Mouse (Mus musculus) embryonic facial prominence, embryonic 13.5 days (tissue): ENCODE data around the gene Bcl11a. TPM values are rescaled to one million over a fixed set of nuclear protein-coding genes. Genes with fewer than 3 reads are reported as not detected.

ENCODE experiments used
- ATAC-seq: fragments of 200-750 bp; cut with Nextera tagmentation; 2 replicates; pipeline ENCODE4 v1.8.0; 2017; ENCODE audit warnings: low read depth; ENCODE audit not compliant: insufficient number of reproducible peaks, insufficient read depth, low FRiP score, low TSS enrichment
- H3K27ac ChIP-seq: fragments of 300-500 bp; sonication (generic); 2 replicates; pipeline ENCODE4 v1.5.1; 2015; ENCODE audit warnings: moderate library complexity, mild to moderate bottlenecking, inconsistent platforms
- H3K27me3 ChIP-seq: fragments of 300-500 bp; sonication (generic); 2 replicates; pipeline ENCODE4 v1.6.1; 2015; ENCODE audit warnings: mild to moderate bottlenecking, inconsistent platforms
- H3K36me3 ChIP-seq: fragments of 300-500 bp; sonication (generic); 2 replicates; pipeline ENCODE4 v1.6.1; 2015; ENCODE audit warnings: mild to moderate bottlenecking, inconsistent platforms
- H3K4me1 ChIP-seq: fragments of 300-500 bp; sonication (generic); 2 replicates; pipeline ENCODE4 v1.6.1; 2015; ENCODE audit warnings: inconsistent platforms
- H3K4me2 ChIP-seq: fragments of 300-500 bp; sonication (generic); 2 replicates; pipeline ENCODE4 v1.6.1; 2015; ENCODE audit warnings: moderate library complexity, mild to moderate bottlenecking, inconsistent platforms
- H3K4me3 ChIP-seq: fragments of 300-500 bp; sonication (generic); 2 replicates; pipeline ENCODE4 v1.5.1; 2015; ENCODE audit warnings: mild to moderate bottlenecking, inconsistent platforms
- H3K9ac ChIP-seq: fragments of 300-500 bp; sonication (generic); 2 replicates; pipeline ENCODE4 v1.6.1; 2015; ENCODE audit warnings: mild to moderate bottlenecking, inconsistent platforms
- H3K9me3 ChIP-seq: fragments of 300-500 bp; sonication (generic); 2 replicates; pipeline ENCODE4 v1.6.1; 2016; ENCODE audit warnings: inconsistent platforms
- WGBS: fragments of 180-500 bp; shearing (Covaris S2); methylation state at CpG from one replicate; pipeline ENCODE4 v1.1.7; 2015; ENCODE audit warnings: mixed read lengths; 5-methylcytosine and 5-hydroxymethylcytosine counted together
- polyA plus RNA-seq: library from polyadenylated mRNA; unstranded; fragments of >200 nt; fragmentation: Nextera tagmentation; extraction: Ambion mirVana; gene quantifications from 2 replicates; pipeline ENCODE4 v1.2.1, GENCODE M21; 2015

Gene Bcl11a
- polyA plus RNA-seq, 1 experiment from 2014 or later, result 79.1 TPM

DNA sequence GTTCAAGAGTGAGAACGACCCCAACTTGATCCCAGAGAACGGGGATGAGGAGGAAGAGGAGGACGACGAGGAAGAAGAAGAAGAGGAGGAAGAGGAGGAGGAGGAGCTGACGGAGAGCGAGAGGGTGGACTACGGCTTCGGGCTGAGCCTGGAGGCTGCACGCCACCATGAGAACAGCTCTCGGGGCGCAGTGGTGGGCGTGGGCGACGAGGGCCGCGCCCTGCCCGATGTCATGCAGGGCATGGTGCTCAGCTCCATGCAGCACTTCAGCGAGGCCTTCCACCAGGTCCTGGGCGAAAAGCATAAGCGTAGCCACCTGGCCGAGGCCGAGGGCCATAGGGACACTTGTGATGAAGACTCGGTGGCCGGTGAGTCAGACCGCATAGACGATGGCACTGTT lies 86.2 kb downstream of the Bcl11a start:
- Histone ChIP-seq H3K9me3 (no peaks in the 10 kb centered on the region), H3K27me3 (no peaks in the 10 kb centered on the region), H3K27ac (no peak overlapping the region), H3K4me1 (peaks cover 33% of the 10 kb centered on the region), H3K4me2 (no peak overlapping the region), H3K36me3 (peaks cover 36% of the 10 kb centered on the region), H3K9ac (no peak overlapping the region), H3K4me3 (no peak overlapping the region)
- 95% methylated on average over 26 of the region's 26 CpGs for WGBS
- ATAC-seq, result no peak

DNA sequence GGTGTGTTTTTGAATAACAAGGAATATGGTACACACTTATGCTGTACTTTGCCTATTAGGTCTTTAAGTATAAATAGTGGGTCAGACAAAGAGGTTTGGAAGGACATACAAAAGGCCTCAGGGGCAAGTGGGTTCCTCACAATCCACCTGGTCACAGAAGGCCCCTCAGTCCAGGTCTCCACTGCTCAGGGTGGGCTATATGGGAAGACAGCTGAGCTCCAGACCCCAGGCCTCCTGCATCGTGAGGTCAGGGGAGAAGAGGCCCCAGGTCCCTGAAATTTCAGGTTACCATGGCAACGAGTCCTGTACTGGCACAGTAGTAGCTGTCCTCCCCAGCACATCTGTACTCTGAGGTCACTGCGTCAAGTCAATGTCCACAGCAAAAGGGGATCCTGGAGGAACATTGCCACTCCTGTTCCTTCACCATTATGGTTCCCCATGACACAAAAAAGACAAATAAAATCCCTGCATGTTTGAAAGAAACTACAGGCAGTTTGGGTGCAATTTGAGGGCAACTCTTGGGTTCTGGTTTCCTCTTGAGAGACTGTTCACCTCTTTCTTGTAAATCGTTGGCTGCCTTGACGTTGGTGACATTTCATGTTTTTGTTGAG lies 93.9 kb downstream of the Bcl11a start:
- 72% methylated on average over 5 of the region's 5 CpGs for WGBS

DNA sequence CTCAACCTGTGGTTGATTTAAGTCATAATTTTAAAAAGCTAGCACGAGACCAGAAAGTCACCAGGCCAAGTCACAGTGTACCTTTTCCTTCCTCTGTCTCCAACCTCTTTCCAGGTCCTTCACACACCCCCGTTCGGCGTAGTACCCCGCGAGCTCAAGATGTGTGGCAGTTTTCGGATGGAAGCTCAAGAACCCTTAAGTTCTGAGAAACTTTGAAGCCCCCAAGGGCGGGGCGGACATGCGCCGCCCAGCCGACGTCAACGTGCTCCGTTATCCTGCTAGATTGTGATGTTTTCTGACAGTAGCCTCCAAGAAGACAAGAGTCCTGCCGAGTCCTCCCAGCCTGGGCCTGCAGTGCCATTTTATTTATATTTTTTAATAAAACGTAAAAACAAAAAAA lies 94.7 kb downstream of the Bcl11a start:
- no peak overlapping the region for H3K27ac ChIP-seq
- no peak overlapping the region for H3K4me2 ChIP-seq
- no peak for ATAC-seq
- no peak overlapping the region for H3K9ac ChIP-seq
- no peaks in the 10 kb centered on the region for H3K4me1 ChIP-seq
- 93% methylated on average over 17 of the region's 17 CpGs for WGBS
- peaks cover 17% of the 10 kb centered on the region for H3K36me3 ChIP-seq
- no peak overlapping the region for H3K4me3 ChIP-seq
- no peaks in the 10 kb centered on the region for H3K9me3 ChIP-seq
- no peaks in the 10 kb centered on the region for H3K27me3 ChIP-seq

More for the DNA sequence above, 93.9 kb downstream of the Bcl11a start:
- no peak overlapping the region for H3K4me2 ChIP-seq
- no peaks in the 10 kb centered on the region for H3K27me3 ChIP-seq
- H3K36me3 ChIP-seq, result peaks cover 17% of the 10 kb centered on the region
- no peak overlapping the region for H3K27ac ChIP-seq
- no peak overlapping the region for H3K4me3 ChIP-seq
- H3K4me1 ChIP-seq, result no peaks in the 10 kb centered on the region
- ATAC-seq, result no peak
- no peaks in the 10 kb centered on the region for H3K9me3 ChIP-seq
- H3K9ac ChIP-seq, result no peak overlapping the region

DNA sequence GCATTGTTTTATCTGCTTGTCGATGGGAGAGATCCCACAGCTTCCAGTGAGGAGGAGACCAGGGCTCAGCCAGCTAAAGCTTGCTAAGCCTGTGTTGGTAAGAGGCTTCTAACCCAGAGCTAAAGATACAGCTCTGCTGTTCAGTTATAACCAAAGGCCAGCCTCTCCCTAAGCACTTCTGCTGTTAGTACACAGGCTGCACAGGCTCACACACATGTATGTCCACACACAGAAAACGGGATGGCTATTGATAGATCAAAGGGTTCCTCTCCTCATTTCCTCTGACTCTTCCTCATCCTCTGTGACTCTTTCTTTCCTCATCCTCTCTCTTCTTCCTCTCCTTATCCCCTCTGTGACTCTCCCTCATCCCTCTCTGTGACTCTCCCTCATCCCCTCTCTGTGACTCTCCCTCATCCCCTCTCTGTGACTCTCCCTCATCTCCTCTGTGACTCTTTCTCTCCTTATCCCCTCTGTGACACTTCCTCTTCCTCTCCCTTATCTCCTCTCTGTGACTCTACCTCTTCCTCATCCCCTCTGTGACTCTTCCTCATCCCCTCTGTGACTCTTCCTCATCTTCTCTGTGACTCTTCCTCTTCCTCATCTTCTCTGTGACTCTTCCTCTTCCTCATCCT lies 96.4 kb downstream of the Bcl11a start:
- Histone ChIP-seq H3K27me3 (no peaks in the 10 kb centered on the region), H3K9ac (no peak overlapping the region), H3K9me3 (no peaks in the 10 kb centered on the region), H3K4me2 (no peak overlapping the region), H3K36me3 (peaks cover 17% of the 10 kb centered on the region), H3K4me1 (no peaks in the 10 kb centered on the region), H3K27ac (no peak overlapping the region), H3K4me3 (no peak overlapping the region)
- WGBS, result 75% methylated on average over 2 of the region's 2 CpGs
- no peak for ATAC-seq

DNA sequence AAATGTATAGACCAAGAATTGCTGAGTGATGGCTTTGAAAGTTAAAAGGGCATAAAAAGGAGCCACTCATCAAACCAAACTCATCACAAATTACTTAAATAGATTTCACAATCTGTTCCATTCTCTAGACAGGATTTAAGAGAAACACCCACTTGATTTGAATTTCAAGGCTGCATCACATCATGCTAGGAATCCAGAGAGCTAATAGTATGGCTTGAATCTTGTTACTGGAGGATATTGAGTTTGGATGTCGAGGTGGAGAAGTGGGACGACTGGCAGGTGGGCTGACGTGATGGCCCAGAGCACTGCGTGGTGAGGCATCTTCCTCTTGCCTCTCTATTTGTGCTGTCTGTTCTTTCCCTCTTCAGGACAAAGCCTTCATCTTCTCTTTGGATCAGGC lies 99.6 kb downstream of the Bcl11a start:
- Histone ChIP-seq H3K27ac (no peak overlapping the region), H3K9ac (no peak overlapping the region), H3K4me2 (no peak overlapping the region), H3K4me3 (no peak overlapping the region), H3K9me3 (no peaks in the 10 kb centered on the region), H3K36me3 (peaks cover 8% of the 10 kb centered on the region), H3K4me1 (no peaks in the 10 kb centered on the region), H3K27me3 (no peaks in the 10 kb centered on the region)
- 84% methylated on average over 4 of the region's 4 CpGs for WGBS
- no peak for ATAC-seq

DNA sequence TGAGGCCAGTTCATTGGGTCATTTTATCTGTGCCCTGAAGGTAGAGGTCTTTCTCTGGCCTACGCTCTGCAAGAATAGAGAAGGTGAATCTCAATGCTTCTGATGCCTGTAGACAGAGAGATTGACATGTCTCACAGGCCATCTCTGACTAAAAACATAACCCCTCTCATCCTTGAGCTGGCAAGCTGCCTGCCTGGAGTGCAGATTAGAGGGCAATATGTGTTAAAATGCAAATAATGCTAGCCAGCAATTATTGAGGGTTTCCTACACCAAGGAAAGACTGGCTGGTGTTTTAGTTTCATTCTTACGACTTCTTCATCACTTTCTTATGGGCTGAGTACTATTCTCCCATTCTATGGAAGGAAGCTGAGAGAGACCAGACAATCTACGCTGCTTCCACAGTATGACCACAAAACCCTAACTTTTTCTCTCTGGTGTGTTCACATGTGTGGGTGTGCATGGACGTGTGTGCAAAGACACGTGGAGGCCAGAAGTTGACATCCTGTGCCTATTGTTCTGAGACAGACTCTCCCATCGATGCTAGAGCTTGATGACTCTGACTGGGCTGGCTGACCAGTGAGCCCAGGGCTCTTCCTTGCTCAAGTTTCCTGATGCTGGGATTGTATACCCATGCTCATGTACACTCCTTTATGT lies 101.1 kb downstream of the Bcl11a start:
- no peaks in the 10 kb centered on the region; the same call in 1 of the 2 replicates for H3K4me1 ChIP-seq
- H3K9me3 ChIP-seq, result no peaks in the 10 kb centered on the region
- H3K4me2 ChIP-seq, result no peak overlapping the region
- no peaks in the 10 kb centered on the region for H3K27me3 ChIP-seq
- ATAC-seq, result no peak
- no peak overlapping the region for H3K4me3 ChIP-seq
- H3K36me3 ChIP-seq, result no peaks in the 10 kb centered on the region
- H3K9ac ChIP-seq, result no peak overlapping the region
- 91% methylated on average over 6 of the region's 6 CpGs for WGBS
- no peak overlapping the region for H3K27ac ChIP-seq

GRCm38 (mm10) chr11:24180040-24180439 lies 102.2 kb downstream of the Bcl11a start:
- no peaks in the 10 kb centered on the region for H3K36me3 ChIP-seq
- no peak overlapping the region for H3K27ac ChIP-seq
- ATAC-seq, result no peak
- H3K4me1 ChIP-seq, result peaks cover 4% of the 10 kb centered on the region; the same call in 1 of the 2 replicates
- WGBS, result 71% methylated on average over 7 of the region's 7 CpGs
- H3K9me3 ChIP-seq, result no peaks in the 10 kb centered on the region
- no peaks in the 10 kb centered on the region for H3K27me3 ChIP-seq
- H3K4me3 ChIP-seq, result no peak overlapping the region
- H3K9ac ChIP-seq, result no peak overlapping the region
- no peak overlapping the region for H3K4me2 ChIP-seq

DNA sequence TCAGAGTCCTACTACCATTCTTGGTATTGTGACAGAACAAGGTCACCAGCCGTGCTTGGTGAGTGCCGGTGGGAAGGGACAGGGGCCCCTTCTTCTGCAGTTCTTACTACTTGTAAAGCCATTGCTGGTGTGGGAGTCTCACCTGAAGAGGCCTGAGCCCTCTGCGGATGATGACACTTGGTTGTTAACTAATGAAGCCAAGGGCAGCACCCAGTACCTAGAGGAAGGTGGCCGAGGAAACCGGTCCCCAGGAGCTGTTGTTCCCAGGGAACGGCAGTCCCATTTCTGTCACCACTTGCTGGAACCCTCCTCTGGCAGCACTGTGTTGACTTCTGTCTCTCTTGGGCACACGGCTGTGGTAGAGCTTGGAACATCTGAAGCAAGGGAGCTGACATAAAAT lies 105.6 kb downstream of the Bcl11a start:
- 91% methylated on average over 7 of the region's 7 CpGs for WGBS
- Histone ChIP-seq H3K9me3 (no peaks in the 10 kb centered on the region), H3K27me3 (no peaks in the 10 kb centered on the region), H3K4me2 (no peak overlapping the region), H3K27ac (no peak overlapping the region), H3K36me3 (no peaks in the 10 kb centered on the region), H3K4me3 (no peak overlapping the region), H3K4me1 (peaks cover 10% of the 10 kb centered on the region; the same call in 1 of the 2 replicates), H3K9ac (no peak overlapping the region)
- ATAC-seq, result no peak

GRCm38 (mm10) chr11:24184932-24185331 lies 107.1 kb downstream of the Bcl11a start:
- H3K9me3 ChIP-seq, result no peaks in the 10 kb centered on the region
- peaks cover 10% of the 10 kb centered on the region; the same call in 1 of the 2 replicates for H3K4me1 ChIP-seq
- WGBS, result 75% methylated on average over 5 of the region's 5 CpGs
- no peak overlapping the region for H3K4me3 ChIP-seq
- H3K27ac ChIP-seq, result no peak overlapping the region
- H3K36me3 ChIP-seq, result no peaks in the 10 kb centered on the region
- H3K27me3 ChIP-seq, result no peaks in the 10 kb centered on the region
- no peak for ATAC-seq
- no peak overlapping the region for H3K4me2 ChIP-seq
- no peak overlapping the region for H3K9ac ChIP-seq

- no peak overlapping the region for H3K4me3 ChIP-seq
- H3K4me2 ChIP-seq, result no peak overlapping the region
- 0 out of 2 replicates have a peak, but pooled peaks cover 2% of the 10 kb centered on the region for H3K4me1 ChIP-seq
- H3K27ac ChIP-seq, result no peak overlapping the region
- no peaks in the 10 kb centered on the region for H3K27me3 ChIP-seq
- no peak for ATAC-seq
- no peaks in the 10 kb centered on the region for H3K9me3 ChIP-seq
- H3K9ac ChIP-seq, result no peak overlapping the region
- WGBS, result 85% methylated on average over 3 of the region's 3 CpGs
- no peaks in the 10 kb centered on the region for H3K36me3 ChIP-seq
Measured at GRCm38 (mm10) chr11:24190411-24190810, 112.6 kb downstream of the Bcl11a start.

DNA sequence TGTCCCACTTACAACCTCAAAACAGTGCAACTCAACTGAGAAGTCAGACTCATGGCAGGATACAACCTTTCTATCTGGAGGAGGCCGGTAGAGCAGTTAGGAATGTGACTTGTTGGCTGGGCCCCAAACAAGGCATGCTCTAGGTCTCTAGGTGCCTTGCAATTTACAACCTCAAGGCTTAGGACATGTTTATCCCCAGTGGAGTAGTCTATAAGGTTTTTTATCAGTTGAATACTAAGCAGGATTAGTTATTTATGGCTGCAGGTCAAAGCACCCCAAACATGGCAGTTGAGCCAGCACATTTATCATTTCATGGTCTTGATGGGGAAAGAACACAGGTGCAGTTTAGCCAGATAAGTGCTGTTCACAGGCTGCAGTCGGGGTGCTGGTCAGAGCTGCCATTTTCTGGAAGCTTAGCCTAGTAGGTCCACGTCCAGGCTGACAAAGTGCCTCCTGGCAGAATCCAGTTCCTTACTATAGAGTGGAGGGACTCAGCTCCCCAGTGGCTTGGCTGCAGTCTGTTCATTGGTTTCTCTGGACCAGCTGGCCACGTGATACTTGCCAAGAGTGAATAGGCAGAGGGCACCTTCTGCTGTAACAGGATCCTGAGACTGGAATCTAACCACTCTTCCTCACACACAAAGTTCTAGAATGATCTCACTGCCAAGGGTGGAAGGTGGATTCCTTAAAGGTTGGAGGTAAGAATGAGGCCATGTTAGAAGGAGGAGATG lies 118.8 kb downstream of the Bcl11a start:
- no peak overlapping the region for H3K9ac ChIP-seq
- H3K9me3 ChIP-seq, result no peaks in the 10 kb centered on the region
- no peak overlapping the region for H3K4me2 ChIP-seq
- no peak for ATAC-seq
- H3K36me3 ChIP-seq, result no peaks in the 10 kb centered on the region
- 77% methylated on average over 4 of the region's 4 CpGs for WGBS
- H3K27me3 ChIP-seq, result no peaks in the 10 kb centered on the region
- no peak overlapping the region for H3K27ac ChIP-seq
- no peak overlapping the region for H3K4me3 ChIP-seq
- no peaks in the 10 kb centered on the region for H3K4me1 ChIP-seq
